ENCODE assay signal across 8 mouse cellular contexts in genomic region chr6:141381473-141381872, GRCm38 (mm10).
DNase-seq lines count a peak whose midpoint lies in the region; ATAC-seq lines count a peak whose summit lies in the region.

No protein-coding gene starts in this region.

- H3K4me1 ChIP-seq in embryonic facial prominence, embryonic 11.5 days (ENCODE audit: control insufficient read depth, insufficient read depth, low read length) = no peaks in the 10 kb centered on the region
- H3K4me1 ChIP-seq in kidney, embryonic 14.5 days (ENCODE audit: control insufficient read depth, insufficient read depth, low read length) = peaks cover 19% of the 10 kb centered on the region; the same call in 1 of the 2 replicates

- 11% methylated on average over 8 of the region's 8 CpGs for WGBS in embryonic facial prominence, embryonic 11.5 days
- WGBS in kidney, embryonic 14.5 days = 15% methylated on average over 8 of the region's 8 CpGs

- H3K27ac ChIP-seq in embryonic facial prominence, embryonic 11.5 days (replicated peaks; ENCODE audit: low read depth, low read length) = no peak overlapping the region
- peak overlapping the region; percentile 66 for H3K27ac ChIP-seq in kidney, embryonic 14.5 days (ENCODE audit: low read depth, low read length)

- no peaks in the 10 kb centered on the region for H3K27me3 ChIP-seq in embryonic facial prominence, embryonic 11.5 days (ENCODE audit: control insufficient read depth, insufficient read depth, low read length)
- H3K27me3 ChIP-seq in kidney, embryonic 14.5 days (ENCODE audit: control insufficient read depth, insufficient read depth, low read length) = no peaks in the 10 kb centered on the region

- no peaks in the 10 kb centered on the region for H3K9me3 ChIP-seq in embryonic facial prominence, embryonic 11.5 days (replicated peaks; ENCODE audit: control insufficient read depth, low read length)
- H3K9me3 ChIP-seq in kidney, embryonic 14.5 days (ENCODE audit: control insufficient read depth, low read length) = no peaks in the 10 kb centered on the region

- H3K9ac ChIP-seq in embryonic facial prominence, embryonic 11.5 days (replicated peaks; ENCODE audit: low read length) = no peak overlapping the region
- H3K9ac ChIP-seq in kidney, embryonic 14.5 days (ENCODE audit: low read depth, low read length) = no peak overlapping the region

- H3K36me3 ChIP-seq in embryonic facial prominence, embryonic 11.5 days (replicated peaks; ENCODE audit: control insufficient read depth, insufficient read depth, low read depth, low read length) = no peaks in the 10 kb centered on the region
- no peaks in the 10 kb centered on the region for H3K36me3 ChIP-seq in kidney, embryonic 14.5 days (ENCODE audit: control insufficient read depth, insufficient read depth, low read length)

- no peak overlapping the region for H3K4me3 ChIP-seq in embryonic facial prominence, embryonic 11.5 days (ENCODE audit: low read depth, low read length)
- H3K4me3 ChIP-seq in kidney, embryonic 14.5 days (ENCODE audit: low read length) = no peak overlapping the region

- ATAC-seq in embryonic facial prominence, embryonic 11.5 days (replicated peaks; ENCODE audit: insufficient number of reproducible peaks, low FRiP score, low TSS enrichment, low read depth) = peak; percentile 89
- ATAC-seq in kidney, embryonic 14.5 days (ENCODE audit: low FRiP score, low TSS enrichment) = peak; percentile 89

- DNase-seq in embryonic facial prominence, embryonic 11.5 days (ENCODE audit: low spot score) = peak; percentile 79
- DNase-seq in forelimb bud, embryonic 11.5 days (ENCODE audit: low read depth, low spot score) = peak; percentile 57
- DNase-seq in mesoderm, embryonic 11.5 days (ENCODE audit: low read depth, low spot score) = peak; percentile 47
- no peak for DNase-seq in left cerebral cortex, adult 11 months (ENCODE audit: low spot score)
- no peak for DNase-seq in right cerebral cortex, postnatal 10 days (ENCODE audit: low spot score in 2 of 2)
- no peak for DNase-seq in spleen, postnatal 14 days (ENCODE audit: low spot score in 2 of 2)
- DNase-seq in cerebellum, adult 9-10 months = no peak

- H3K4me2 ChIP-seq in embryonic facial prominence, embryonic 11.5 days (ENCODE audit: low read depth, low read length) = no peak overlapping the region; the same call in 1 of the 2 replicates
- peak overlapping the region; percentile 31 for H3K4me2 ChIP-seq in kidney, embryonic 14.5 days (replicated peaks; ENCODE audit: low read depth, low read length)

Comparison
In these comparisons a context has a peak if more than half of its experiments do, and no peak if none do; other contexts are left out.
1. DNase-seq: peak in embryonic facial prominence, embryonic 11.5 days (single experiment), forelimb bud, embryonic 11.5 days (single experiment) and mesoderm, embryonic 11.5 days (single experiment); none in left cerebral cortex, adult 11 months (single experiment), right cerebral cortex, postnatal 10 days (0 of 2), spleen, postnatal 14 days (0 of 2) and cerebellum, adult 9-10 months (single experiment).